Mouse (Mus musculus) kidney, postnatal 14 days (tissue): Measurements from ENCODE around the gene 1700029H14Rik.

Experiments
- DNase-seq: peaks from one replicate; pipeline ENCODE4 v3.0.0; 2022; ENCODE audit warnings: mixed read lengths

1700029H14Rik gene

DNA sequence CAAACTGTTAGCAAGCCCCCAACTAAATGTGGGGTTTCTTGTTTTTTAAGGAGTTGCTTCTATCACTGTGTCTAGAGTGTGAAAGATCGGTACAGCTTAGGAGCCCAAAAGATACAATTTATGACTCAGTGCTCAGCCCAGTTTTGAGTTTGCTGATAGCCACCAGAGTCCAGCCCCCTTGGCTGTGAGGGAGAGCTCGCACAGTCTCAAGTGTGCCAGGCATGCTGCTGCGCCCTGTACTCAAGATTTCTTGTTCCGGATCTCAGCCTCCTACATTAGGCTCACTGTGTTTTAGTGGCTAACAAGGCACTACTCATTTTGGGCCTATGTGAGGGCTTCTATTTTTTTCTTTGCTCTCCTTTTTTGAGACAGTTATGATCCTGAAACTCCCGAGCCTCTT is 22.1 kb downstream of the 1700029H14Rik start:
- DNase-seq, result no peak

DNA sequence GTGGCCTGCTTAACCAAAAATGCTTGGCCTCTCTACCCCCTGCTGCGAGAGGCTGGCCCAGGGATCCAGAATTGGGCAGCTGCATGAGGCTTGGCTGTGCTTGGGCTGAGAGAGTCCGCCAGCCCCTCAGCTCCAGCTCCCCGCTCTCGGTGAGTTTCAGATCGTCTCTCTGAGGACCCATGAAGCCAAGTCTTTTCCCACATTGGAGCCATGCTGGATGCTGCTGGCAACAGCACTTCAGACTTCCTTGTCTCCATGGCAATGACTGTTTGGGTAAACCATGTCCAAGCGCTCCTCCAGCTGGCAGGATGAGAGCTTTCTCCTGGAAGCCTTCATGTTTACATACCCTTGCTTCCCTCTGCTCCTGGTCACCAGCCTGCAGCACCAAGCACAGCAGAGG is 23.4 kb downstream of the 1700029H14Rik start:
- peak; percentile 44 for DNase-seq

GRCm38 (mm10) chr8:13537102-13537501 is 25.2 kb downstream of the 1700029H14Rik start:
- DNase-seq, result no peak

GRCm38 (mm10) chr8:13533123-13533522 is 29.1 kb downstream of the 1700029H14Rik start:
- no peak for DNase-seq

DNA sequence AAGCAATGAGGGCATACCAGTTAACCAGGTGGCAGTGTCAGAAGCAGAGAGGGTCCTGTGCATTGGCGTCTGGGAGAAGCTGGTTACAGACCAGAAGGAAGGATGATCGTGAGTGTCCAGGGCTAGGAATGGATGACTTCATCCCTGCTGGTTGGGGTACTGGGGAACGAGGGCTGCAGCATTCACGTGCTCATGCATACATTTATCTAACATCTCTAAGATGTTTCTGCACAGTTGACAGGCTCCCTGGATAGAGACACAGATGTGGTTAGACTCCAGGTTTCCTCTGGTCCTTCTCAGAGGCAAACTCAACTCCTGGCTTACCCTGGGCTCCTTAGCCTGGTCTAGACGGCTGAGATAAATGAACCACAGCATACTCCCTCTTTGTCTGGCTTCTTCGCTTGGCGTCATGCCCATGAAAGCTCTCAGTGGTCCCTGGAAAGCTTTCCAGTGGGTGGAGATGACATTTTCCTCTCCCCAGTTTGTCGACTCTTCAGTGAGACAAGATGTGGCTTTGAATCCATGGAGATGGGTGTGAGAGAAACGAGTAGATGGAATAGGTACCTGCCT is 30.6 kb downstream of the 1700029H14Rik start:
- DNase-seq, result no peak

DNA sequence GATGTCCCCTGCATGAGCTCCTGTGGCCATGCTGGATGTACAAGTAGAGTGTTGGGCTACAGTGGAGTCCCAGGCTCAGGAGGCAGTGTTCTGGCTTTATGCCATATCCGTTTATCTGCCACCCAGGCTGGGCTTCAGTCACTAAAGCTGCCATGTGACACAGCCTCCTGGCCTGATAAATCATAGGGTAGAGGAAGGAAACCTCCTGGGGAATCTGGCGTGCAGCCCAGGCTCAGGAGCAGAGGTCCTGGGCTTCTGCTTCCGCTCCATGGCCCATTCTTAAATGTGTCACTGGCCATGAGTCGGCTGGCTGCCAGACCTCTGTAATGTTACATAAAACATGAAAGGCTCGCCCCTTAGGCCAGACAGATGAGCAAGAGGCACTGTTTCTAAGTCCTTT is 31.3 kb downstream of the 1700029H14Rik start:
- DNase-seq, result peak; percentile 98

DNA sequence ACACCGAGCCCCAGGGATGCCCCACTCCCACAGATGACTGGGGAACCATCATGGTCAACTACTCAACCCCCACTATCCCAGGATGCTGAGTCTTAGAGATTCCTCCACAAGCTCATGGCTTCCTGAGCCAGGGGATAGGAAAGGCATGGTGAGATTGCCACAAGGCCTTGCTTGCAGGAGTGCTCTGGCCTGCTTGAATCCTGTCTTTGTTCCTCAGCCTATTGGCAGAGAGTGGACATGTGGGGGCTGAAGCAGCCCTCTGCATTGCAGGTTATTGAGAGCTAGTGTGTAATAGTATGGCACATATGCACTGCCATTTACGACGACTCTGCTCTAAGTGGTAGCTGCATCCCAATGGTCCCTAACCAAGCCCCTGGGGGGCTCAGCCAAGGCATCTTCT is 31.9 kb downstream of the 1700029H14Rik start:
- no peak for DNase-seq

- DNase-seq, result peak; percentile 93
These were observed 32.4 kb downstream of the 1700029H14Rik start for GRCm38 (mm10) chr8:13529891-13530316.

GRCm38 (mm10) chr8:13529011-13529840 is 33.0 kb downstream of the 1700029H14Rik start:
- DNase-seq, result no peak

DNA sequence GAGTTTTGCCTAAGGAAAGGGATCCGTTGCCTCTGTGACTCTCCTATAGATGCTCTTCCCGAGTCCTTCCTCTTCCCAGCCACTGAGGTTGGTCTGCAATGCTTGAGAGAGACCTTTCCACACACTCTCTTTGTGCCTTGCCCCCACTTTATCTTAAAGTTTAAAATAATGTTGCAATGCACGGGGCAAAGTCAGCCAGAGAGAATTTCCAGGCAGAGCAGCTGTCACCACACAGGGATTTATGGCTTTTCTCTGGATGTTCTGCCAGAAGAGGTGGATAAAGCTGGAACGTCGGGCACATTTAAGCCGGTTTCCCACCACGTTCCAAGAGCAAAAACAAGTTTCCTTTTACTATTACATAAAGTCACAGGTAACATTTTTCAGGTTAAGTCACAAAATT is 40.9 kb downstream of the 1700029H14Rik start:
- no peak for DNase-seq

DNA sequence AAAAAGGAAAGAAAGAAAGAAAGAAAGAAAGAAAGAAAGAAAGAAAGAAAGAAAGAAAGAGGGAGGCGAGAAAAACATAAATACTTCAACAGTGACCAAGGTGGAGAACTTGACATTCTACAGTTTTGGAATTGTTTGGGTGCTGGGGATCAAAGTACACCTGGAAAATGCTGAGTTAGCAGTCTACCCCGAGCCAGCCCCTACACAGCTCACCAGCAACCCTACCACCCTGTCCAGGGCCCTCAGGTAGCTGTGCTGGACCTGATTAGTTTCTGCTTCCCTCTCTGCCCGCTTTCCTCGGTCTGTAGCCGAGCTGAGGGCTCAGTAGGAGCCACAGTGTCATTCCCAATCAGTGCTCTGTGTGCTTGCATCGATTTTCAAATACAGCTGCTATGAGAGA is 41.9 kb downstream of the 1700029H14Rik start:
- DNase-seq, result no peak

GRCm38 (mm10) chr8:13519503-13519902 is 42.8 kb downstream of the 1700029H14Rik start:
- no peak for DNase-seq

DNA sequence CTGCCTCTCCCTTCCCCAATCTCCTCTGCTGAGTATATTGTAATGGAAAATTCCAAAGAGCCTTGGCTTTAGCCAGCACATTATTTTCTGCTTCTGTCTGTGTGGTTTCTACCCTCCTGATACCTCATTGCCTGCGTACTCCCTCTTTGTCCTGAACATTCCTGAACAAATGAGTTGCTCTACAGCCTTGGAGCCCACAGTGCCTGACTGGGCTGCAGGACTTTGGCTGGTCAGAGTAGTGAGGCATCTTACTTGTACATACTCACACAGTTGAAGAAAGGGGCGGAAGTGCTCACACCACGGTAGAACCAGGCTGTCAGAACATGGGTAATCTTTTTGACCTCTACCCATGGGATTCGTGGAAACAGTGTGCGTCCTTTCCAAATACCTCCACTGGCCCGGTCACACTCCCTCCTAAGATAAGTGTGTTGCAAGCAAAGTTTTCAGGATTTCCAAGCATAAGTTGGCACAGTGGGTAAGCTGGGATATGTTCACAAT is 44.9 kb downstream of the 1700029H14Rik start:
- DNase-seq, result no peak

GRCm38 (mm10) chr8:13516728-13517127 is 45.5 kb downstream of the 1700029H14Rik start:
- DNase-seq, result peak; percentile 49

- DNase-seq, result peak; percentile 77
These were observed 46.2 kb downstream of the 1700029H14Rik start for GRCm38 (mm10) chr8:13516011-13516442.

- no peak for DNase-seq
These were observed 48.5 kb downstream of the 1700029H14Rik start for GRCm38 (mm10) chr8:13513556-13514370.

DNA sequence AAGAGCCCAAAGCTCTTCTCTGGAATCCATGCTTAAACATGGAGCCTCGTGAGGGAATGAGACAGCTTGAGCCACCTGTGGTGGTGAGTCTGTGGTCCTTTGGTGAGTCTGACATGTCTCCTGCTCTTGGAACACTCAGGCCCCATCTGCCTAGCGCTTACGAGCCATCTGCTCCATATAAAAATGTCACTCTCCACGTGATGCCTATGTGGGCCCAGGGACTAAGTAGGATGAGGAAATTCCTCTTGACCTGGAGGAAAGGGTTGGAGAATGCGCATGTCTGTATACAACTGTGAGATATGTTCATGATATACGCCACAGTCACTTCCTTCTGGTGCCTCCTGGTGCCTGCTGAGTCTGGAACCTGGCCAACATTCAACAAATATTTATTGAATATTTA is 49.6 kb downstream of the 1700029H14Rik start:
- DNase-seq, result no peak

DNA sequence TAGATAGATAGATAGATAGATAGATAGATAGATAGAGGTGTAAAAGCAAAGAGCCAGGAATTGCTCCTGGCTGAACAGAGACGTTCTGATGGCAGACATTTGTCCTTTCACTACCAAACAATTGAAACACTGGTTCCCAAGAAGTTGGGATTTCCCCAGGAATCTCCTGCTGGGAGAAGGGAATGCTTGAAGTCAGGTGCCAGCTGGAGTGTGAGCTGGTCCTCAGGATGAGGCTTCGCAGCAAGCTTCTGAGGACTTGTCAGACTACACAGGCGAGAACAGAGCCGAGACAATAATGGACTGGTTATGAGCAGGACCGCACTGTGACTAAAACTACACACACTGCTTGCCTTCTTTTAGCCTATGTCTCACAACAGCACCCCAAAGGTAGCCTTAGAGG is 50.2 kb downstream of the 1700029H14Rik start:
- no peak for DNase-seq

DNA sequence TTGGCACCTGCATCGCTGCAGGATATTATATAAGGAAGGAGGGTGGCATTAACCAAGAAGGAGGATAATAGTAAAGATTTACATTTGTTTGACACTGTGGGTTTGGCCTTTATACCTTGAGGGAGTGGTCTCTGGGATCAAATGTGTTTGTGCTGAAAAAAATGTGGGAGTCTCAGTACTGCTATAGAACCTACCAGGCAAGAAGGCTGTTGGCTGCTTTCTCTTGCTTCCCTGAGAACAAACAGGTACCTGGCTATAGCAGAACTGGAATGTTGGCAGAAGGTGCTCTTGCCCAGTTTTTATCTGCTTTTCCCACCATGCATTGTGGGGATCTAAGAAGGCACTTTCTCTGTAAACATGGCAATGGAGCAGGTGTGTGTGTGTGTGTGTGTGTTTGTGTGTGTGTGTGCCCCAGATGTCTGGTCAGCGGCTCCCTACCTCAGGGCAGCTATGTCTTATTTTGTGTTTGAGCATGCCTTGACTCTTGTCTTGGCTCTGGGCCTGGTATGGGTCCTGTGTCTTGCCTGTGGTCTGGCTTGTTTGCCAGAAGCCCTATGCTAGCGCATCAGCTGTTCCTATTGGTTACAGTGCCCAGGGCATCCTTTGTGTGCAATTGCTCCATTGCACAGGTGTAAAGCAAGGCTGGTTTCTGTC is 54.9 kb downstream of the 1700029H14Rik start:
- DNase-seq, result no peak

- peak; percentile 95 for DNase-seq
These were observed 55.4 kb downstream of the 1700029H14Rik start for GRCm38 (mm10) chr8:13506849-13507248.

- peak; percentile 68 for DNase-seq
These were observed 57.2 kb downstream of the 1700029H14Rik start for GRCm38 (mm10) chr8:13504894-13505674.
